Mouse (Mus musculus): ENCODE measurements at regions not wholly inside any gene's neighbourhood (a gene's known extent, or its start where the extent isn't known, plus 50 kb on each side); places are given as distances from the start of the nearest gene placed in this dataset.
"Not testable (repeated sequence)": the region's sequence is repeated elsewhere in the genome, so short reads cannot be mapped to it uniquely, and the experiment has no call there.

GRCm38 (mm10) chr12:74825664-74826063, 351.5 kb downstream of the Kcnh5 start:
- in situ Hi-C loops (cut with MboI, MseI): no loop called here

DNA sequence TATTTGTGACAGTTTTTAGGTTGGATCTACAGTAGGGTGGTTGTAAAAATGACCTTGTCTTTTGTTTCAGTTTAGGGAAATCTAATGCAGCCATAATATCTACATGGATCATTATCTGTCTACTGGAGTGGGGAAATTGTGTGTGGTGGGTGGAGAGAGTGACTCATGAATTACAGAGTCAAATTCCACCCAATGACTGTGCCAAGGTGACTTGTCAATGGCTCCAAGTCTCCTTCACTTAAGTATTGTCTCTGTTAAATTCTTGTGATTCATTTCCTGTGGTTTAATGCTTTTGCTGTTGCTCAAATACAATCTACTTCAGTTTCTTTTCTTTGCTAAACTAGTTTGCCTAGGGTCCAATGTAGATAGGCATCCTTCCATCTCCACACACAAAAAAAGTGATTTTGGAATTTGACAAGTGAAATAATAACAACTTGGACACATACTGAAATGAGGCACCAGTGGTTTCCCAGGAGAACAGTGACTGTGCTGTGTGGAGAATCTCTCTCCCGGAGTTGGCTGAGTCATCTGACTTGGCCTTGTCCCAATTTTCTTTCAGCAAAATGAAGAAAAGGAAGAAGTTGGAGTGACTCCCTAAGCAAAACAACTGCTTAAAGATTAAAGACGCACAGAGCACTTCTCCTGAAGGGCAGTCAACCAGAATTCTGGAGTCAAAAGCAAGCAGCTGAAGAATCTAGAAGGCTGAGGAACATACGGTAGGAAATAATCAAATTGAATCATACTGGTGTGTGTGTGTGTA, 352.2 kb downstream of the Kcnh5 start:
- in situ Hi-C loops (cut with MboI, MseI): no loop called here

GRCm38 (mm10) chr12:74816181-74816580, 361.0 kb downstream of the Kcnh5 start:
- in situ Hi-C loops (cut with MboI, MseI): not testable (repeated sequence)

- in situ Hi-C loops (cut with MboI, MseI): not testable (repeated sequence)
Measured at GRCm38 (mm10) chr12:74808571-74808970, 368.6 kb downstream of the Kcnh5 start.

GRCm38 (mm10) chr12:74807926-74808325, 369.2 kb downstream of the Kcnh5 start:
- in situ Hi-C loops (cut with MboI, MseI): not testable (repeated sequence)

DNA sequence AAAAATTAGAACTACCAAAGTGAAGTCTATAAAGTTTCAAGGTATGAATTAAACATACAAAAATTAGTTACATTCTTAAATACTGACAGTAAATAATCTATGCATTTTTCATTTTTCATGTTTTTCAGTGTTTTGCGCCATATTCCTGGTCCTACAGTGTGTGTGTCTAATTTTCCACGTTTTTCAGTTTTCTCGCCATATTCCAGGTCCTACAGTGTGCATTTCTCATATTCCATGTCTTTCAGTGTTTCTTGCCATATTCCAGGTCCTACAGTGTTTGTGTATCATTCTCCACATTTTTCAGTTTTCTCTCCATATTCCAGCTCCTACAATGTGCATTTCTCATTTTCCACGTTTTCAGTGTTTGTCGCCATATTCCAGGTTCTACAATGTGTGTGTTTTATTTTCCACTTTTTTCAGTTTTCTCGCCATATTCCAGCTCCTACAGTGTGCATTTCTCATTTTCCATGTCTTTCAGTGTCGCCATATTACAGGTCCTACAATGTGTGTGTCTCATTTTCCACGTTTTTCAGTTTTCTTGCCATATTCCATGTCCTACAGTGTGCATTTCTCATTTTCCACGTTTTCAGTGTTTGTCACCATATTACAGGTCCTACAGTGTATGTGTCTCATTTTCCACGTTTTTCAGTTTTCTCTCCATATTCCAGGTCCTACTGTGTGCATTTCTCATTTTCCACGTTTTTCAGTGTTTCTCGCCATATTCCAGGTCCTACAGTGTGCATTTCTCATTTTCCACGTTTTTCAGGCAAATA, 373.2 kb downstream of the Kcnh5 start:
- in situ Hi-C loops (cut with MboI, MseI): no loop called here

- in situ Hi-C loops (cut with MboI, MseI): no loop called here
Measured at GRCm38 (mm10) chr12:74792036-74792435, 385.1 kb downstream of the Kcnh5 start.

- in situ Hi-C loops (cut with MboI, MseI): no loop called here
Measured at GRCm38 (mm10) chr12:74762284-74762683, 414.8 kb downstream of the Kcnh5 start.

DNA sequence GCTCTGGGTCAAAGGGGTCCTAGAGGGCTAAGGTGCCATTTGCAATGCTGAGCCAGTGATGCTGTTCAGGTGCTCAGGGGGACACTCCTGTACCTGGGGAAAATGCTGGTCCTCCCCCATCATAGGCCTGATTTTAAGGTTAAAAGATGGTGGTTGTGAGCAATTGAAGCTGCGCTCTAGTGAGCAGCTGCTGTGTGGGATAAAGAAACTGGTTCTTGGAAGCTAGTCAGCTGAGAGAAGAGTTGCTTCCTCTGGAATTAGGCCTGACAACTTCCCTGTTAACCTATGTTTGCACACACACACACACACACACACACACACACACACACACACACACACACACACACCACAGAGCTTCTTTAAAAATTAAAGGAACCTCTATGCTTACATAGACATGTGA, 428.9 kb upstream of the Gm11042 start:
- in situ Hi-C loops (cut with MboI, MseI): no loop called here

DNA sequence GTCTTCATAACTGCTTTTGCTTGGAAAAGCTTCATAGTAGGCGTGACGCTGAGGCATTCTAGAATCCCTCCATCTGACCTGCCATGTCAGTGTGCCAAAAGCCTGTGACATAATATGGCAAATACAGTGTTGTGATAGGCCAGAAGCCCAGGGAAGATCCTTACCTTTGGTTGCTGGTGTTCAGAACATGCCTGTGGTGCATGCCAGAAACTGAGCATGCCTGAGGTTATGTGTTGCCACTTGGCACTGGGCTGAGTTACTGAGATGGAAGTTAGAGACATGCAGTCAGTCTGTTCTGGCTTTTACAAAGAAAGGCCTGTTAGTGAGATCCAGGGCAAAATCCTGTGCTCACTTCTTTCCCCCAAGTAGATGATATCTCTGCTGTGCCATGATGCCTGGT, 412.7 kb upstream of the Gm11042 start:
- in situ Hi-C loops (cut with MboI, MseI): no loop called here

DNA sequence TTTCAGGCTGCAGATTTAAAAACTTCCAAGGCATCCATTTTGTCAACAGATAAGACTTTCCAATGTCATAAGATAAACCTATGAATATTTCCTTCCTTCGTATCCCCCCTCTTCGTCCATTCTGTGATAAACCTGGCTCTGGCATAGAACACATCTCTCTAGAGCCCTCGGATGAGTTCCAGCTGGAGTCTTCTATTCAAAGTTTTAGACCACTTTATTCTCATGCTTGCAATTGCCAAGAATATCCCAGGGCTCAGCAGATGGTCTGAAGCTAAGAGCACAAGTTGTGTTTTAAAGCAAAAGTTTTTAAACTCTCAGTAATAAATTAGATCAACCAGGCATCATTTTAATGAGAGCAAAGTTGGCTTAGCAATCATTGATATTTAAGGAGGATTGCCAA, 363.0 kb upstream of the Gm11042 start:
- in situ Hi-C loops (cut with MboI, MseI): no loop called here

- in situ Hi-C loops (cut with MboI, MseI): no loop called here
Measured at GRCm38 (mm10) chr12:74677835-74678234, 361.6 kb upstream of the Gm11042 start.

DNA sequence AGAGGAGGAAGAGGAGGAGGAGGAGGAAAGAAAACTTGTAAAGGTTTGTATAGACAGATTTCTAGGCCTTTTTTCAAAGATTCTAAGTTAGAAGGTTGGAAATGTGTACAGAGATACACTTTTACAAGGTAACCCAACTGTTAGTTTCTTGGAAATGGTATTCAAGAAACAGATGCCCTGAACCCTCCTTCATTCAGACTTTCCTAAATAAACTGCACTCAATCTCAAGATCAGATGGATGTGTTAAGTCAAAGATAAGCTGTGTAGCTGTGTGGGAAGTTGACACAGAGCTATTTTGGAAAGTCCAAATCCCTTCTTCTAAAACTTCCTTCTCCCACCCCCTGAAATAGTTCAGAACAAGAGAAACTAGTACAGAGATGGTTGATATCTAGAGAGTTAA, 342.2 kb upstream of the Gm11042 start:
- in situ Hi-C loops (cut with MboI, MseI): loop anchor here (10.0 kb wide), 1 partner anchor 494 kb away; no protein-coding TSS in a partner anchor

GRCm38 (mm10) chr12:74657036-74657648, 340.9 kb upstream of the Gm11042 start:
- in situ Hi-C loops (cut with MboI, MseI): loop anchor here (10.0 kb wide), 1 partner anchor 492 kb away; no protein-coding TSS in a partner anchor

- in situ Hi-C loops (cut with MboI, MseI): loop anchor here (10.0 kb wide), 1 partner anchor 486 kb away; no protein-coding TSS in a partner anchor
Measured at GRCm38 (mm10) chr12:74651256-74651655, 335.1 kb upstream of the Gm11042 start.

DNA sequence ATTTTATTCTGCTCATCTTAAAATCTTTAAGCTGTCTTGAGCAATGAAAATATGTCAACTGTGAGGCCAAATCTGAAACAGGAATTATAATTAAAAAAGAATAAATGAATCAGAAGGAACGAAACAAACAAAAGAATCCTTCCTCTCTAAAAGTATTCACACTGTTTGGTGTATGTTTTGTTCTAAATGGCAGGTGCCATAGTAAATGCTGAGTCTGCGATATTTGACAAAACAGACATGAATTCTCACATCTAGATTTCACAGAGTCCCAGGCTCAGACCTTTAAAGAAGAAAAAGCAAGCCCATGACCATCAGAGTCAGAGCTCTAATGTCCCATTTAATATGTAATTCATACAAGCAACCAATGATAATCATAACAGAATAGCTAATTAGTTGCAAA, 316.6 kb upstream of the Gm11042 start:
- in situ Hi-C loops (cut with MboI, MseI): no loop called here

DNA sequence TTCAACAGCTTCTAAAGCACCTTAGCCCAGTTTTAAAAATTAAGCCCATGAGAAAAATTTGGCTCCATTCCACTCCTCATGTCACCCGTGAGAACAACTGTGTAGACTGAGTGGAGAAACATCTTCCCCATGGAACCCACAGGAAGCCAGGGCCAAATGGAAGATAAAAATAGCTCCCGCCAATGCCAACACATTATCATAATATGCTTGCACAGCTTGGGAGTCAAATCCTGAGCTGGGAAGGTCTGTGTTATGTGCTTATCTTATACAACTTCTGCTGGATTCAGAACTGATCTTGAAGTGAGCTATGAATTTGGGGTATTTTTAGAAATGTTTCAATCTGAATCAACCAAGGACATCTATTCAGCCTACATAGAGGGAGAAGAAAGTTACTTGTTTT, 279.0 kb upstream of the Gm11042 start:
- in situ Hi-C loops (cut with MboI, MseI): no loop called here

DNA sequence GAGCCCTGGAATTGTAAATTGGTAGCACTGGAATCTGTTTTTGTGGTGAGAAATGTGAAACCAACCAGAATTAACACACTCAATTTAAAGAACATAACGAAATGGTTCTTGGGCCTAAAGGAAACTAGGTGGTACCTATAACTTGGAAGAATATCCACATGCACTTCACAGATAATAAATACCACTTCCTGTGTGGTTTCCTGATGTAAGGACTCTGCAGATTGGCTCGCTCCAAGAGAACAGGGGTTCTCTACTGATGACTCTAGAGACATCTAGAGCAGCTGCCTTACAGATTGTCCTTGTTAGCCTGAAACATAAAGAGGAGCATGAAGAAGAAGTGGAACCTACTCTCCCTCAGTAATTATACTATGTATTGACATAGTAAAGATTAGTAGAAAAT, 238.4 kb upstream of the Gm11042 start:
- in situ Hi-C loops (cut with MboI, MseI): no loop called here

GRCm38 (mm10) chr12:74544172-74544571, 228.0 kb upstream of the Gm11042 start:
- in situ Hi-C loops (cut with MboI, MseI): no loop called here

DNA sequence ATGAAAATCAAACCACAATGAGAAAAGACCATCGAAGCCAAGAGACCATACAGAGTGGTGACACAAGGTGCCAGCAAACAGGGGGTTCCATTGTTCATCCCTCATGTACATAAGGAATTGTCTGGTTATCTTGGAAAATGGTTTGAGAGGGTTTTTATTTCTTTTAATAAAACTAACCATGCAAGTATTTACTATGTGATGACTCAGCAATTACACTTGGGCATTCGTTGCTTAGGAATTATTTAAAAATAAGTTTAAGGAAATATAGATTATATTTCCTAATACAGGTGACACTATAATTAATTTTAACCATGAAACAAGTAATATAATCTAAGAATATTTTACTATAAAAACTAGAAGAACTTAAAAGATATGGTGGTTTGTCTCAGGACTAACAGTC, 218.7 kb upstream of the Gm11042 start:
- in situ Hi-C loops (cut with MboI, MseI): loop anchor here (10.0 kb wide), 1 partner anchor 700 kb away; no protein-coding TSS in a partner anchor

DNA sequence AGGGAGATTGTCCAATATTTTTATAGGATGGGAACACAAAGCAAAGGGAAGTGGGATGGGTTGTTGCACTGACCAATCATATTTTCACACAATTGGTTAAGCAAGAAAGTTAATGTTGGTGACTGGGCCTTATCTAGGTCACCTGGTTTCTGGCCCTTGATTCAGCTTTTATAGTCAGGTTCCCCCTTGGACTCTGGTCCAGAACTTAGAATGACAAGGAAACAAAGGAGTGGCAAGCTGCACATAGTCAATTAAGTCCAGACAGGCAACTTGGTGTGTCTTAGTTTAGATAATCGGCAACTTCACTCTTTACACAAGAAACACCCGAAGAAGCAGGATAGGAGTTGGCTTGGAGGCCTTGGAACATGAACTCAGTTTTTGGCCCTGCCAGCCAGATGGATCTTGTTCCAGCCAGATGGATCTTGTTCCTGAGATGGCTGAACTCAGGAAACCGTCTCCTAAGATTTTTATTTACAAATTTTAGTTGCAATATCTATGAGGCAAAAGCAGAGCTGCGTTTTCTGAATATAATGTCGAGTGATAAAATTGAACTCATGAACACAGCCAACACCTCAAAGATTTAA, 212.9 kb upstream of the Gm11042 start:
- in situ Hi-C loops (cut with MboI, MseI): no loop called here

DNA sequence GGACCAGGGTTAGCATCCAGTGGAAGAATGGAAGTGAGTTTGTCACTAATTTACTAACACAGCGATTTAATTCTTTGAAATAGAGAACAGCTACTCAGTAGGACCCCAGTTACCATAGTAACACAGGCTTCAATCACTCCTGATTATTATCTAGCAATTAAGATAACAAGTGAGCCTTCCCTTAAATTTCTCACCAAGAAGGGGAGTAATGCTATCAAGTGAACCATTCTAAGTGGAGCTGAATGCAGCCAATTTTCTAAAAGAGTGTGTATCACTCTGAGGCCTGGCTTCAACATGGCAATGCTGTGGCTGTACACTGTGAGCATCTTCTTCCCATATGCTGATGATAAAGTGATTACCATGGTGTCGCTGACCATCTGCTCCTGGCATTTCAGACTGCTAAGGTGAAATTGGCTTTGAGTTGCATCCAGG, 211.0 kb upstream of the Gm11042 start:
- in situ Hi-C loops (cut with MboI, MseI): no loop called here
